Mouse (Mus musculus) heart, postnatal 0 days (tissue): ENCODE data around the gene Nbl1. TPM values are rescaled to one million over a fixed set of nuclear protein-coding genes. Genes with fewer than 3 reads are reported as not detected.

Experiments
- ATAC-seq: fragments of 200-750 bp; cut with Nextera tagmentation; 2 replicates; pipeline ENCODE4 v1.8.0; 2017; ENCODE audit warnings: low read depth, moderate number of reproducible peaks, moderate library complexity; ENCODE audit not compliant: insufficient read depth
- DNase-seq: peaks from one replicate; pipeline ENCODE4 v3.0.0-alpha.2; 2016; ENCODE audit warnings: low spot score
- H3K27ac ChIP-seq: fragments of 300-500 bp; sonication (generic); 2 replicates; pipeline ENCODE4 v1.5.1; 2014; ENCODE audit warnings: low read depth, mild to moderate bottlenecking
- H3K27me3 ChIP-seq: fragments of 300-500 bp; sonication (generic); 2 replicates; pipeline ENCODE4 v1.6.1; 2014; ENCODE audit warnings: low read length, mixed read lengths; ENCODE audit not compliant: control insufficient read depth, insufficient read depth
- H3K36me3 ChIP-seq: fragments of 300-500 bp; sonication (generic); replicated peaks from 2 replicates; pipeline ENCODE4 v1.6.1; 2014; ENCODE audit warnings: low read length, mixed read lengths; ENCODE audit not compliant: control insufficient read depth, insufficient read depth
- H3K4me1 ChIP-seq: fragments of 300-500 bp; sonication (generic); 2 replicates; pipeline ENCODE4 v1.6.1; 2014; ENCODE audit warnings: antibody characterized with exemption; ENCODE audit not compliant: control insufficient read depth, insufficient read depth
- H3K4me2 ChIP-seq: fragments of 300-500 bp; sonication (generic); 2 replicates; pipeline ENCODE4 v1.6.1; 2014; ENCODE audit warnings: low read depth, mild to moderate bottlenecking, low read length, moderate library complexity
- H3K4me3 ChIP-seq: fragments of 300-500 bp; sonication (generic); 2 replicates; pipeline ENCODE4 v1.5.1; 2014; ENCODE audit warnings: low read depth, low read length
- H3K9ac ChIP-seq: fragments of 300-500 bp; sonication (generic); replicated peaks from 2 replicates; pipeline ENCODE4 v1.6.1; 2014; ENCODE audit warnings: low read depth, low read length, mixed read lengths
- H3K9me3 ChIP-seq: fragments of 300-500 bp; sonication (generic); replicated peaks from 2 replicates; pipeline ENCODE4 v1.6.1; 2016; ENCODE audit warnings: low read length; ENCODE audit not compliant: control insufficient read depth
- CTCF ChIP-seq: IDR thresholded peaks from 2 replicates; pipeline ENCODE4 v1.5.1; 2016; ENCODE audit warnings: antibody characterized with exemption, control low read depth, low read depth
- EP300 ChIP-seq: IDR thresholded peaks from 2 replicates; pipeline ENCODE4 v1.6.1; 2016; ENCODE audit warnings: antibody characterized with exemption, low read depth
- WGBS: fragments of 180-500 bp; shearing (Covaris S2); extraction: QIAGEN DNeasy Blood & Tissue Kit; methylation state at CpG from one replicate; pipeline ENCODE4 v1.1.7; 2014; 5-methylcytosine and 5-hydroxymethylcytosine counted together
- polyA plus RNA-seq: library from polyadenylated mRNA; unstranded; fragments of >200 nt; fragmentation: Nextera tagmentation; extraction: Ambion mirVana; gene quantifications from 2 replicates; pipeline ENCODE4 v1.2.1, GENCODE M21; 2015
- total RNA-seq: library from RNA; depleted of rRNA; stranded (reverse); fragments of >200 nt; gene quantifications from 2 replicates; pipeline ENCODE4 v1.2.3, GENCODE M21; 2014; ENCODE audit warnings: low replicate concordance

Nbl1 gene
- total and polyA plus RNA-seq, 2 experiments from 2014 or later: 14.2 to 55.8 TPM

GRCm38 (mm10) chr4:139075041-139075711 is 17.6 kb downstream of the Nbl1 start, which contains the start of gene Htr6:
TSS of gene Htr6 (minus strand) at chr4:139075570.
- Histone ChIP-seq H3K27ac (no peak within 1 kb of the TSS), H3K4me1 (peaks cover 9% of the 10 kb centered on the region), H3K9ac (0 out of 2 replicates have a peak within 1 kb of the TSS, but pooled peaks have one; percentile 26), H3K9me3 (no peaks in the 10 kb centered on the region), H3K27me3 (peaks cover 54% of the 10 kb centered on the region), H3K36me3 (no peaks in the 10 kb centered on the region), H3K4me3 (peak within 1 kb of the TSS; percentile 55), H3K4me2 (peak within 1 kb of the TSS; percentile 86)
- DNase-seq (no peak), ATAC-seq (no peak)
- no peak for TF ChIP-seq CTCF
- under 1% methylated on average over 55 of the region's 77 CpGs for WGBS

GRCm38 (mm10) chr4:139074060-139074459 is 18.7 kb downstream of the Nbl1 start:
- Histone ChIP-seq H3K36me3 (no peaks in the 10 kb centered on the region), H3K9me3 (no peaks in the 10 kb centered on the region), H3K4me3 (peak overlapping the region; percentile 55), H3K4me2 (no peak overlapping the region), H3K27me3 (peaks cover 62% of the 10 kb centered on the region), H3K9ac (no peak overlapping the region), H3K27ac (no peak overlapping the region), H3K4me1 (peaks cover 9% of the 10 kb centered on the region)
- 21% methylated on average over 29 of the region's 29 CpGs for WGBS
- no peak for ATAC-seq
- DNase-seq: no peak
- TF ChIP-seq CTCF: no peak
- no peak for TF ChIP-seq EP300

GRCm38 (mm10) chr4:139068287-139068686 is 24.5 kb downstream of the Nbl1 start:
- WGBS: 26% methylated on average over 4 of the region's 4 CpGs
- Histone ChIP-seq H3K4me1 (no peaks in the 10 kb centered on the region), H3K9ac (no peak overlapping the region), H3K4me2 (no peak overlapping the region), H3K9me3 (no peaks in the 10 kb centered on the region), H3K4me3 (no peak overlapping the region), H3K27ac (no peak overlapping the region), H3K27me3 (peaks cover 25% of the 10 kb centered on the region), H3K36me3 (no peaks in the 10 kb centered on the region)
- no peak for ATAC-seq
- TF ChIP-seq EP300 (no peak), CTCF (no peak)
- DNase-seq: no peak

GRCm38 (mm10) chr4:139064831-139065230 is 28.0 kb downstream of the Nbl1 start:
- no peak overlapping the region for H3K4me2 ChIP-seq
- DNase-seq: no peak
- H3K27ac ChIP-seq: no peak overlapping the region
- no peaks in the 10 kb centered on the region for H3K4me1 ChIP-seq
- no peaks in the 10 kb centered on the region for H3K9me3 ChIP-seq
- H3K36me3 ChIP-seq: no peaks in the 10 kb centered on the region
- WGBS: 78% methylated on average over 5 of the region's 5 CpGs
- no peak for ATAC-seq
- H3K9ac ChIP-seq: no peak overlapping the region
- peaks cover 4% of the 10 kb centered on the region; the same call in 1 of the 2 replicates for H3K27me3 ChIP-seq
- no peak for TF ChIP-seq EP300
- TF ChIP-seq CTCF: no peak
- no peak overlapping the region for H3K4me3 ChIP-seq

- Histone ChIP-seq H3K4me2 (no peak overlapping the region), H3K9me3 (no peaks in the 10 kb centered on the region), H3K36me3 (no peaks in the 10 kb centered on the region), H3K9ac (no peak overlapping the region), H3K4me1 (peaks cover 11% of the 10 kb centered on the region; the same call in 1 of the 2 replicates), H3K4me3 (no peak overlapping the region), H3K27me3 (no peaks in the 10 kb centered on the region), H3K27ac (no peak overlapping the region)
- 3% methylated on average over 7 of the region's 7 CpGs for WGBS
- ATAC-seq (no peak), DNase-seq (peak; percentile 55)
- TF ChIP-seq CTCF (no peak), EP300 (no peak)
Observed at GRCm38 (mm10) chr4:139059569-139059968, 33.2 kb downstream of the Nbl1 start.

GRCm38 (mm10) chr4:139058029-139058428 is 34.8 kb downstream of the Nbl1 start:
- DNase-seq (no peak), ATAC-seq (no peak)
- Histone ChIP-seq H3K27ac (no peak overlapping the region), H3K4me2 (no peak overlapping the region), H3K9me3 (no peaks in the 10 kb centered on the region), H3K4me3 (no peak overlapping the region), H3K27me3 (no peaks in the 10 kb centered on the region), H3K4me1 (peaks cover 14% of the 10 kb centered on the region; the same call in 1 of the 2 replicates), H3K9ac (no peak overlapping the region), H3K36me3 (no peaks in the 10 kb centered on the region)
- TF ChIP-seq CTCF (no peak), EP300 (no peak)
- 80% methylated on average over 5 of the region's 5 CpGs for WGBS
